Mouse (Mus musculus): ENCODE results near the gene Nfkb1.

DNA sequence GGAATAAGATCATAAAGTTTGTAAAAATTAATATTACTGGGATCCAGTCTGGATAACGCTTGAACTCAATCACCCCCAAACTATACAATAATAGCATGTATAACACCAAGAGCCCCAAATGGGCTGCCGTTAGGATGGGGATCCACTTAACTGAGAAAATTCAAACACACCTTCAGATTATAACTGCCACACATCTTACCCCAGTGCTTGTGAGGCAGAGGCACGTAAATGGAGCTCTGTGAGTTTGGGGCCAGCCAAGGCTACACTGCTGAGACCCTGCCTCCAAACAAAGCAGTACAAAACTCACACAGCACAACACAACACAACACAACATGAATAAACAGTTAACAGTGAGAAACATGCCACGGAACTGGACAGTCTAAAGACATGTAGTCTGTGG is 35.2 kb downstream of the Nfkb1 start:
- TF ChIP-seq CTCF (conservative IDR thresholded peaks at IDR 0.05; ENCODE audit: insufficient read depth, insufficient read length, low read depth, low read length) (no peak), POLR2A (IDR thresholded peaks at IDR 0.05; ENCODE audit: low read depth, low read length) (no peak)

Data from kidney, adult 2 months (tissue).